Mouse (Mus musculus) heart, postnatal 0 days (tissue): ENCODE measurements around the gene Hat1. TPM values are rescaled to one million over a fixed set of nuclear protein-coding genes. Genes with fewer than 3 reads are reported as not detected.

Source experiments
- ATAC-seq: fragments of 200-750 bp; cut with Nextera tagmentation; 2 replicates; pipeline ENCODE4 v1.8.0; 2017; ENCODE audit warnings: low read depth, moderate number of reproducible peaks, moderate library complexity; ENCODE audit not compliant: insufficient read depth
- DNase-seq: peaks from one replicate; pipeline ENCODE4 v3.0.0-alpha.2; 2016; ENCODE audit warnings: low spot score
- H3K27ac ChIP-seq: fragments of 300-500 bp; sonication (generic); 2 replicates; pipeline ENCODE4 v1.5.1; 2014; ENCODE audit warnings: low read depth, mild to moderate bottlenecking
- H3K27me3 ChIP-seq: fragments of 300-500 bp; sonication (generic); 2 replicates; pipeline ENCODE4 v1.6.1; 2014; ENCODE audit warnings: low read length, mixed read lengths; ENCODE audit not compliant: control insufficient read depth, insufficient read depth
- H3K36me3 ChIP-seq: fragments of 300-500 bp; sonication (generic); replicated peaks from 2 replicates; pipeline ENCODE4 v1.6.1; 2014; ENCODE audit warnings: low read length, mixed read lengths; ENCODE audit not compliant: control insufficient read depth, insufficient read depth
- H3K4me1 ChIP-seq: fragments of 300-500 bp; sonication (generic); 2 replicates; pipeline ENCODE4 v1.6.1; 2014; ENCODE audit warnings: antibody characterized with exemption; ENCODE audit not compliant: control insufficient read depth, insufficient read depth
- H3K4me2 ChIP-seq: fragments of 300-500 bp; sonication (generic); 2 replicates; pipeline ENCODE4 v1.6.1; 2014; ENCODE audit warnings: low read depth, mild to moderate bottlenecking, low read length, moderate library complexity
- H3K4me3 ChIP-seq: fragments of 300-500 bp; sonication (generic); 2 replicates; pipeline ENCODE4 v1.5.1; 2014; ENCODE audit warnings: low read depth, low read length
- H3K9ac ChIP-seq: fragments of 300-500 bp; sonication (generic); replicated peaks from 2 replicates; pipeline ENCODE4 v1.6.1; 2014; ENCODE audit warnings: low read depth, low read length, mixed read lengths
- H3K9me3 ChIP-seq: fragments of 300-500 bp; sonication (generic); replicated peaks from 2 replicates; pipeline ENCODE4 v1.6.1; 2016; ENCODE audit warnings: low read length; ENCODE audit not compliant: control insufficient read depth
- CTCF ChIP-seq: IDR thresholded peaks from 2 replicates; pipeline ENCODE4 v1.5.1; 2016; ENCODE audit warnings: antibody characterized with exemption, control low read depth, low read depth
- EP300 ChIP-seq: IDR thresholded peaks from 2 replicates; pipeline ENCODE4 v1.6.1; 2016; ENCODE audit warnings: antibody characterized with exemption, low read depth
- WGBS: fragments of 180-500 bp; shearing (Covaris S2); extraction: QIAGEN DNeasy Blood & Tissue Kit; methylation state at CpG from one replicate; pipeline ENCODE4 v1.1.7; 2014; 5-methylcytosine and 5-hydroxymethylcytosine counted together
- polyA plus RNA-seq: library from polyadenylated mRNA; unstranded; fragments of >200 nt; fragmentation: Nextera tagmentation; extraction: Ambion mirVana; gene quantifications from 2 replicates; pipeline ENCODE4 v1.2.1, GENCODE M21; 2015
- total RNA-seq: library from RNA; depleted of rRNA; stranded (reverse); fragments of >200 nt; gene quantifications from 2 replicates; pipeline ENCODE4 v1.2.3, GENCODE M21; 2014; ENCODE audit warnings: low replicate concordance

Hat1 gene
- total and polyA plus RNA-seq, 2 experiments from 2014 or later = 27.2 to 66.5 TPM

- H3K9ac ChIP-seq = no peak overlapping the region
- H3K27me3 ChIP-seq = no peaks in the 10 kb centered on the region
- H3K4me3 ChIP-seq = no peak overlapping the region
- H3K36me3 ChIP-seq = no peaks in the 10 kb centered on the region
- 67% methylated on average over 4 of the region's 4 CpGs for WGBS
- no peak overlapping the region for H3K4me2 ChIP-seq
- no peaks in the 10 kb centered on the region for H3K4me1 ChIP-seq
- no peak for ATAC-seq
- no peaks in the 10 kb centered on the region for H3K9me3 ChIP-seq
- H3K27ac ChIP-seq = no peak overlapping the region
- DNase-seq = no peak
- TF ChIP-seq CTCF (no peak), EP300 (no peak)
These were observed 6.8 kb upstream of the Hat1 start for GRCm38 (mm10) chr2:71381962-71382361.

GRCm38 (mm10) chr2:71383890-71384289, 4.9 kb upstream of the Hat1 start:
- ATAC-seq = no peak

GRCm38 (mm10) chr2:71387766-71388165, 992 bp upstream of the Hat1 start:
- H3K9ac ChIP-seq = no peak overlapping the region
- no peak for ATAC-seq

More at GRCm38 (mm10) chr2:71383890-71384289, 4.9 kb upstream of the Hat1 start:
- H3K27me3 ChIP-seq = no peaks in the 10 kb centered on the region
- TF ChIP-seq EP300 (no peak), CTCF (no peak)
- H3K9ac ChIP-seq = no peak overlapping the region
- no peak overlapping the region for H3K27ac ChIP-seq
- no peak overlapping the region for H3K4me3 ChIP-seq
- H3K4me1 ChIP-seq = peaks cover 4% of the 10 kb centered on the region; the same call in 1 of the 2 replicates
- WGBS = 31% methylated on average over 11 of the region's 11 CpGs
- no peaks in the 10 kb centered on the region for H3K9me3 ChIP-seq
- no peak for DNase-seq
- no peaks in the 10 kb centered on the region for H3K36me3 ChIP-seq
- no peak overlapping the region for H3K4me2 ChIP-seq

GRCm38 (mm10) chr2:71389864-71390263, 1.1 kb downstream of the Hat1 start:
- Histone ChIP-seq H3K27ac (peak overlapping the region; percentile 86), H3K9ac (peak overlapping the region; percentile 73), H3K4me2 (peak overlapping the region; percentile 85), H3K9me3 (no peaks in the 10 kb centered on the region), H3K4me1 (peaks cover 9% of the 10 kb centered on the region; the same call in 1 of the 2 replicates), H3K27me3 (no peaks in the 10 kb centered on the region), H3K4me3 (peak overlapping the region; percentile 89), H3K36me3 (peaks cover 9% of the 10 kb centered on the region)
- no peak for TF ChIP-seq CTCF
- no peak for TF ChIP-seq EP300
- ATAC-seq (no peak), DNase-seq (no peak)
- 48% methylated on average over 9 of the region's 9 CpGs for WGBS

More at GRCm38 (mm10) chr2:71387766-71388165, 992 bp upstream of the Hat1 start:
- WGBS = 91% methylated on average over 6 of the region's 6 CpGs
- Histone ChIP-seq H3K27me3 (no peaks in the 10 kb centered on the region), H3K4me2 (no peak overlapping the region), H3K36me3 (peaks cover 9% of the 10 kb centered on the region), H3K4me1 (peaks cover 9% of the 10 kb centered on the region; the same call in 1 of the 2 replicates), H3K27ac (no peak overlapping the region), H3K9me3 (no peaks in the 10 kb centered on the region), H3K4me3 (no peak overlapping the region)
- TF ChIP-seq EP300 (no peak), CTCF (no peak)
- no peak for DNase-seq

GRCm38 (mm10) chr2:71405613-71406012, 16.9 kb downstream of the Hat1 start:
- no peaks in the 10 kb centered on the region for H3K27me3 ChIP-seq
- H3K4me2 ChIP-seq = no peak overlapping the region
- peaks cover 6% of the 10 kb centered on the region; the same call in 1 of the 2 replicates for H3K36me3 ChIP-seq
- DNase-seq (no peak), ATAC-seq (no peak)
- no peak overlapping the region for H3K4me3 ChIP-seq
- no peak overlapping the region for H3K9ac ChIP-seq
- TF ChIP-seq EP300 (no peak), CTCF (no peak)
- H3K27ac ChIP-seq = no peak overlapping the region
- H3K4me1 ChIP-seq = no peaks in the 10 kb centered on the region
- H3K9me3 ChIP-seq = no peaks in the 10 kb centered on the region
- 93% methylated on average over 1 of the region's 1 CpGs for WGBS

GRCm38 (mm10) chr2:71418760-71419280, 30.1 kb downstream of the Hat1 start:
- H3K9me3 ChIP-seq = no peaks in the 10 kb centered on the region
- WGBS = 85% methylated on average over 3 of the region's 3 CpGs
- peaks cover 22% of the 10 kb centered on the region for H3K36me3 ChIP-seq
- no peak overlapping the region for H3K9ac ChIP-seq
- H3K27ac ChIP-seq = no peak overlapping the region
- no peaks in the 10 kb centered on the region for H3K27me3 ChIP-seq
- DNase-seq (no peak), ATAC-seq (no peak)
- TF ChIP-seq CTCF = no peak
- TF ChIP-seq EP300 = no peak
- H3K4me3 ChIP-seq = no peak overlapping the region
- H3K4me2 ChIP-seq = no peak overlapping the region
- no peaks in the 10 kb centered on the region for H3K4me1 ChIP-seq
